Mouse (Mus musculus): ENCODE measurements at regions not wholly inside any gene's neighbourhood (a gene's known extent, or its start where the extent isn't known, plus 50 kb on each side); places are given as distances from the start of the nearest gene placed in this dataset.

DNA sequence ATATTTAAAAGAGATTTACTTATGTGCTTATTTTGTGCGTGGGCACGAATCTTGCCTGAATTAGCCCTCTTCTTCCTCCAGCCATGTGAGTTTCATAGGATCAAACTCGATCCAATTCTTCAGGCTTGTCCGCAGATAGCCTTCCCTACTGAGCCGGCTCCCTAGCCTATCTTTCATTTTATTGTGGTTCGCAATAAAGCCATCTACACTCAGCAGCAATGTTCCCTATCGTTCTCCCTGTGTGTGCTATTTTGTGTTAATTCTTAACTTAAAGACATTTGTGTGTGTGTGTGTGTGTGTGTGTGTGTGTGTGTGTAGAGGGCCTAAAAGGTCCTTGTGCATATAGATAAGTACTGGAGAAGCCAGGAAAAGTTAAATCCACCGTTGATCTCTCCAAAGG is 211.8 kb upstream of the Prickle1 start:
- TF ChIP-seq CTCF (IDR thresholded peaks at IDR 0.05; ENCODE audit: borderline replicate concordance, extremely low read depth, insufficient read depth, insufficient read length) (no peak), POLR2A (IDR thresholded peaks at IDR 0.05; ENCODE audit: borderline replicate concordance, extremely low read depth, insufficient read depth, insufficient read length, poor library complexity, severe bottlenecking) (no peak)
